Mouse (Mus musculus) heart, embryonic 16.5 days (tissue): Measurements from ENCODE around the gene Baiap3. TPM values are rescaled to one million over a fixed set of nuclear protein-coding genes. Genes with fewer than 3 reads are reported as not detected.

ENCODE experiments used
- ATAC-seq: fragments of 200-750 bp; cut with Nextera tagmentation; replicated peaks from 2 replicates; pipeline ENCODE4 v1.8.0; 2017; ENCODE audit warnings: moderate number of reproducible peaks; ENCODE audit not compliant: insufficient read depth, low FRiP score; ENCODE audit errors: extremely low read depth
- H3K27ac ChIP-seq: fragments of 300-500 bp; sonication (generic); 2 replicates; pipeline ENCODE4 v1.5.1; 2014; ENCODE audit warnings: mild to moderate bottlenecking, low read length, control low read depth, moderate library complexity
- H3K27me3 ChIP-seq: fragments of 300-500 bp; sonication (generic); 2 replicates; pipeline ENCODE4 v1.6.1; 2014; ENCODE audit warnings: low read length, mixed read lengths; ENCODE audit not compliant: control insufficient read depth, insufficient read depth
- H3K36me3 ChIP-seq: fragments of 300-500 bp; sonication (generic); 2 replicates; pipeline ENCODE4 v1.6.1; 2014; ENCODE audit not compliant: control insufficient read depth, insufficient read depth
- H3K4me1 ChIP-seq: fragments of 300-500 bp; sonication (generic); 2 replicates; pipeline ENCODE4 v1.6.1; 2014; ENCODE audit warnings: low read length, mixed read lengths; ENCODE audit not compliant: control insufficient read depth, insufficient read depth
- H3K4me2 ChIP-seq: fragments of 300-500 bp; sonication (generic); 2 replicates; pipeline ENCODE4 v1.6.1; 2014; ENCODE audit warnings: low read depth, mild to moderate bottlenecking, control low read depth, low read length
- H3K4me3 ChIP-seq: fragments of 300-500 bp; sonication (generic); 2 replicates; pipeline ENCODE4 v1.5.1; 2014; ENCODE audit warnings: mild to moderate bottlenecking, control low read depth, low read length
- H3K9ac ChIP-seq: fragments of 300-500 bp; sonication (generic); 2 replicates; pipeline ENCODE4 v1.6.1; 2014; ENCODE audit warnings: low read length, control low read depth
- H3K9me3 ChIP-seq: fragments of 300-500 bp; sonication (generic); replicated peaks from 2 replicates; pipeline ENCODE4 v1.6.1; 2016; ENCODE audit warnings: low read length; ENCODE audit not compliant: control insufficient read depth
- WGBS: fragments of 180-500 bp; shearing (Covaris S2); extraction: QIAGEN DNeasy Blood & Tissue Kit; methylation state at CpG from one replicate; pipeline ENCODE4 v1.1.7; 2014; 5-methylcytosine and 5-hydroxymethylcytosine counted together
- microRNA-seq: library from miRNA; unstranded; fragments of <30 nt; microRNA quantifications from one replicate; pipeline ENCODE4, GENCODE M21; 2017
- polyA plus RNA-seq: library from polyadenylated mRNA; unstranded; fragments of >200 nt; fragmentation: Nextera tagmentation; extraction: Ambion mirVana; gene quantifications from 2 replicates; pipeline ENCODE4 v1.2.1, GENCODE M21; 2015

The Baiap3 gene
- polyA plus RNA-seq, 1 experiment from 2014 or later, result 2.5 TPM

DNA sequence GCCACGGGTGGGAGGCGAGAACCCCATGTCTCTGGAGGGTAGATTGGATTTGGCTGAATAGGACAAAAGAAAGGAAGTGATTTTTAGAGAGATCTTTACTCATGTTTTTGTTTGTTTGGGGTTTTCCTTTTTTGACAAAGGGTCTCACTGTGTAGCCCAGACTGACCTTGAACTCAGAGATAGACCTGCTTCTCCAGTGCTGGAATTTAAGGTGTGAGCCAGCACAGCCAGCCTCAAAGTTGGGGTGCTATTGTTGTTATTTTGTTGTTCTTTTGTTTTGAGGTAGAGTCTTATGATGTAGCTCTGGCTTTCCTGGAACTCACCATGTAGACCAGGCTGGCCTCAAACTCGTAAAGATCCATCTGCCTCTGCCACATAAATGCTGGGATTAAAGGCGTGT is 53.8 kb downstream of the Baiap3 start:
- no peak overlapping the region for H3K27ac ChIP-seq
- no peaks in the 10 kb centered on the region for H3K27me3 ChIP-seq
- no peak overlapping the region for H3K4me3 ChIP-seq
- H3K9me3 ChIP-seq, result no peaks in the 10 kb centered on the region
- peaks cover 34% of the 10 kb centered on the region for H3K36me3 ChIP-seq
- H3K4me2 ChIP-seq, result no peak overlapping the region
- WGBS, result 91% methylated on average over 4 of the region's 4 CpGs
- no peaks in the 10 kb centered on the region for H3K4me1 ChIP-seq
- ATAC-seq, result no peak
- H3K9ac ChIP-seq, result no peak overlapping the region

Small RNA genes lying within 50 kb of the gene (microRNA-seq; reads per million reads assigned to microRNA genes)
- gene Mir3547, result not detected

Other genes starting within 250 kb of the Baiap3 start
- gene Cramp1l, start 240.6 kb downstream of the Baiap3 start, polyA plus RNA-seq, result 3.9 and 4.2 TPM in 2 replicates
- 11.6 TPM in 2 replicates for gene Ift140, start 240.3 kb downstream of the Baiap3 start, polyA plus RNA-seq
- 26.7 and 36.1 TPM in 2 replicates for gene Tmem204, start 172.8 kb downstream of the Baiap3 start, polyA plus RNA-seq
- 31.3 and 31.7 TPM in 2 replicates for gene Telo2, start 140.4 kb downstream of the Baiap3 start, polyA plus RNA-seq
- 0.20 and 0.24 TPM in 2 replicates for gene Ptx4, start 135.6 kb downstream of the Baiap3 start, polyA plus RNA-seq
- 16.1 and 19.2 TPM in 2 replicates for gene Clcn7, start 123.0 kb downstream of the Baiap3 start, polyA plus RNA-seq
- gene Ccdc154, start 93.9 kb downstream of the Baiap3 start, polyA plus RNA-seq, result not detected in 2 replicates
- gene Gm38655, start 80.9 kb downstream of the Baiap3 start, polyA plus RNA-seq, result 0.32 and 0.95 TPM in 2 replicates
- gene BC003965, start 71.8 kb downstream of the Baiap3 start, polyA plus RNA-seq, result 27.0 and 29.6 TPM in 2 replicates
- 5.4 and 6.1 TPM in 2 replicates for gene Unkl, start 68.0 kb downstream of the Baiap3 start, polyA plus RNA-seq
- 23.8 and 25.7 TPM in 2 replicates for gene Gnptg, start 16.2 kb downstream of the Baiap3 start, polyA plus RNA-seq
- 26.9 and 31.0 TPM in 2 replicates for gene Tsr3, start 16.2 kb downstream of the Baiap3 start, polyA plus RNA-seq
- gene Ube2i, start 18.3 kb upstream of the Baiap3 start, polyA plus RNA-seq, result 345 and 358 TPM in 2 replicates
- 0.80 and 0.84 TPM in 2 replicates for gene Prss34, start 42.0 kb upstream of the Baiap3 start, polyA plus RNA-seq
- not detected in 2 replicates for gene Prss28, start 52.3 kb upstream of the Baiap3 start, polyA plus RNA-seq
- gene Prss29, start 62.3 kb upstream of the Baiap3 start, polyA plus RNA-seq, result not detected in 2 replicates
- 0.41 and 0.59 TPM in 2 replicates for gene Tpsab1, start 89.2 kb upstream of the Baiap3 start, polyA plus RNA-seq
- gene Tpsb2, start 109.9 kb upstream of the Baiap3 start, polyA plus RNA-seq, result 11.0 and 11.7 TPM in 2 replicates
- 0.56 and 0.76 TPM in 2 replicates for gene Tpsg1, start 112.9 kb upstream of the Baiap3 start, polyA plus RNA-seq
- gene Cacna1h, start 177.4 kb upstream of the Baiap3 start, polyA plus RNA-seq, result 4.5 and 5.4 TPM in 2 replicates
- 0.81 and 1.5 TPM in 2 replicates for gene Tekt4, start 198.3 kb upstream of the Baiap3 start, polyA plus RNA-seq
- gene Sstr5, start 240.9 kb upstream of the Baiap3 start, polyA plus RNA-seq, result 0.07 and 0.12 TPM in 2 replicates